16 mouse cellular contexts compared by ENCODE assay signal in genomic region chr17:4964192-4964877, GRCm38 (mm10). TPM values are rescaled to one million over a fixed set of nuclear protein-coding genes. Genes with fewer than 3 reads are reported as not detected.
DNase-seq lines count a peak whose midpoint lies in the region; ATAC-seq and TF ChIP-seq lines count a peak whose summit lies in the region.
"Had no signal": no experiment of that assay in that cellular context is flagged by ENCODE, and none has a peak within 500 bp of the region (broad histone marks: within the 10 kb centered on the region; RNA-seq: fewer than 3 reads in every experiment).

No protein-coding gene starts in this region.

- 83% methylated on average over 10 of the region's 10 CpGs for WGBS in hindbrain, embryonic 13.5 days
- WGBS in hindbrain, embryonic 10.5 days = 85% methylated on average over 10 of the region's 10 CpGs
- 85% methylated on average over 10 of the region's 10 CpGs for WGBS in stomach, postnatal 0 days

- no peaks in the 10 kb centered on the region for H3K27me3 ChIP-seq in hindbrain, embryonic 13.5 days
- H3K27me3 ChIP-seq in hindbrain, embryonic 10.5 days (ENCODE audit: insufficient read depth, poor library complexity, severe bottlenecking) = no peaks in the 10 kb centered on the region
- no peaks in the 10 kb centered on the region for H3K27me3 ChIP-seq in stomach, postnatal 0 days (ENCODE audit: control insufficient read depth, insufficient read depth, low read length)
- H3K27me3 ChIP-seq: limb, embryonic 15.5 days; neural tube, embryonic 13.5 days had no signal

- no peak overlapping the region for H3K9ac ChIP-seq in hindbrain, embryonic 13.5 days
- no peak overlapping the region for H3K9ac ChIP-seq in stomach, postnatal 0 days (ENCODE audit: low read length)
- H3K9ac ChIP-seq: hindbrain, embryonic 14.5 days; limb, embryonic 15.5 days; neural tube, embryonic 13.5 days had no signal

- no peak overlapping the region for H3K4me2 ChIP-seq in hindbrain, embryonic 13.5 days
- no peak overlapping the region for H3K4me2 ChIP-seq in stomach, postnatal 0 days (replicated peaks; ENCODE audit: low read depth)
- H3K4me2 ChIP-seq: hindbrain, embryonic 14.5 days; limb, embryonic 15.5 days; neural tube, embryonic 13.5 days had no signal

- H3K27ac ChIP-seq in hindbrain, embryonic 13.5 days = peak overlapping the region; percentile 35; the same call in 1 of the 2 replicates
- no peak overlapping the region for H3K27ac ChIP-seq in hindbrain, embryonic 10.5 days
- no peak overlapping the region for H3K27ac ChIP-seq in stomach, postnatal 0 days (replicated peaks)
- H3K27ac ChIP-seq: hindbrain, embryonic 14.5 days; limb, embryonic 15.5 days; neural tube, embryonic 13.5 days had no signal

- TF ChIP-seq CTCF in brain, embryonic 14.5 days (IDR thresholded peaks at IDR 0.05; ENCODE audit: borderline replicate concordance, extremely low read depth, insufficient read depth, insufficient read length) = no peak
- no peak for TF ChIP-seq CTCF in stomach, postnatal 0 days (IDR thresholded peaks at IDR 0.05; ENCODE audit: low read depth)

- no peak for DNase-seq in hindbrain, embryonic 10.5 days (ENCODE audit: low spot score)
- DNase-seq in right cerebral cortex, adult 18-20 months = peak; percentile 18
- DNase-seq in right cerebral cortex, postnatal 25 days = no peak
- peak; percentile 61 for DNase-seq in brain, embryonic 14.5 days (ENCODE audit: low read depth)
- DNase-seq in stomach, postnatal 0 days (ENCODE audit: low spot score) = no peak
- no peak for DNase-seq in cerebellum, adult 11 months
- DNase-seq in gastrocnemius, postnatal 4 days (ENCODE audit: low spot score in 2 of 2) = no peak
- DNase-seq: cerebellum, adult 8-10 months; embryo, embryonic 11 days; right cerebral cortex, postnatal 4 days; thymus, postnatal 14 days had no signal

- no peaks in the 10 kb centered on the region for H3K4me1 ChIP-seq in hindbrain, embryonic 13.5 days (replicated peaks)
- H3K4me1 ChIP-seq in hindbrain, embryonic 10.5 days (replicated peaks) = no peaks in the 10 kb centered on the region
- H3K4me1 ChIP-seq in stomach, postnatal 0 days (replicated peaks; ENCODE audit: control insufficient read depth, insufficient read depth) = no peaks in the 10 kb centered on the region
- H3K4me1 ChIP-seq: limb, embryonic 15.5 days; neural tube, embryonic 13.5 days had no signal

- TF ChIP-seq POLR2A in brain, embryonic 14.5 days (IDR thresholded peaks at IDR 0.05; ENCODE audit: borderline replicate concordance, extremely low read depth, insufficient read depth, insufficient read length, poor library complexity, severe bottlenecking) = no peak

- no peak for ATAC-seq in hindbrain, embryonic 13.5 days (ENCODE audit: low FRiP score)
- peak; percentile 49; the same call in 1 of the 2 replicates for ATAC-seq in stomach, postnatal 0 days (ENCODE audit: low FRiP score, low TSS enrichment)
- ATAC-seq: intestine, postnatal 0 days had no signal

- no peaks in the 10 kb centered on the region for H3K9me3 ChIP-seq in hindbrain, embryonic 13.5 days
- H3K9me3 ChIP-seq in hindbrain, embryonic 10.5 days = no peaks in the 10 kb centered on the region
- H3K9me3 ChIP-seq in stomach, postnatal 0 days (ENCODE audit: control insufficient read depth, low read length) = no peaks in the 10 kb centered on the region
- H3K9me3 ChIP-seq: limb, embryonic 15.5 days; neural tube, embryonic 13.5 days had no signal

- no peaks in the 10 kb centered on the region for H3K36me3 ChIP-seq in hindbrain, embryonic 13.5 days
- H3K36me3 ChIP-seq in hindbrain, embryonic 10.5 days = no peaks in the 10 kb centered on the region
- H3K36me3 ChIP-seq in stomach, postnatal 0 days (ENCODE audit: control insufficient read depth, insufficient read depth, low read length) = no peaks in the 10 kb centered on the region
- H3K36me3 ChIP-seq: limb, embryonic 15.5 days; neural tube, embryonic 13.5 days had no signal

- no peak for TF ChIP-seq EP300 in stomach, postnatal 0 days (optimal IDR thresholded peaks at IDR 0.05)

- no peak overlapping the region for H3K4me3 ChIP-seq in hindbrain, embryonic 13.5 days
- no peak overlapping the region for H3K4me3 ChIP-seq in hindbrain, embryonic 10.5 days
- no peak overlapping the region for H3K4me3 ChIP-seq in stomach, postnatal 0 days (ENCODE audit: low read depth, low read length)
- H3K4me3 ChIP-seq: limb, embryonic 15.5 days; neural tube, embryonic 13.5 days had no signal

RNA-seq across cellular contexts. Expression of gene Arid1b, which starts 29.8 kb away (rescaled TPM):
- 14.8 and 16.1 TPM in 2 replicates for polyA plus RNA-seq in hindbrain, embryonic 13.5 days (2015; fragmentation: Nextera tagmentation; extraction: Ambion mirVana)
- polyA plus RNA-seq in hindbrain, embryonic 10.5 days (2016; fragmentation: Nextera tagmentation; extraction: Ambion mirVana) = 10.4 and 11.7 TPM in 2 replicates
- polyA plus RNA-seq in brain, embryonic 14.5 days (2012; rRNA removed) = 22.0 and 41.6 TPM in 2 replicates
- polyA plus RNA-seq in stomach, postnatal 0 days (2015; fragmentation: Nextera tagmentation; extraction: Ambion mirVana) = 5.6 and 5.9 TPM in 2 replicates
- 10 to 100 TPM; 52.9 to 53.0 TPM for total RNA-seq in gastrocnemius, postnatal 4 days (2021)

Comparison
In these comparisons a context has a peak if more than half of its experiments do, and no peak if none do; other contexts are left out.
1. DNase-seq: peak in right cerebral cortex, adult 18-20 months (single experiment) and brain, embryonic 14.5 days (single experiment); none in hindbrain, embryonic 10.5 days (single experiment), right cerebral cortex, postnatal 25 days (single experiment), stomach, postnatal 0 days (single experiment), cerebellum, adult 11 months (single experiment) and gastrocnemius, postnatal 4 days (0 of 2).